Mouse (Mus musculus) cortical plate, adult 2 months (tissue): ENCODE measurements at regions not wholly inside any gene's neighbourhood (a gene's known extent, or its start where the extent isn't known, plus 50 kb on each side); places are given as distances from the start of the nearest gene placed in this dataset.

ENCODE experiments used
- CTCF ChIP-seq: fragments of 200-500 bp; IDR thresholded peaks from 2 replicates; pipeline ENCODE4 v1.5.1; 2011; ENCODE audit warnings: mild to moderate bottlenecking, control low read depth, low read length; ENCODE audit not compliant: insufficient read depth; ENCODE audit errors: extremely low read depth
- POLR2A ChIP-seq: fragments of 200-500 bp; IDR thresholded peaks from 2 replicates; pipeline ENCODE4 v1.6.1; 2011; ENCODE audit warnings: mild to moderate bottlenecking, low read length, control low read depth; ENCODE audit not compliant: insufficient read depth; ENCODE audit errors: extremely low read depth

GRCm38 (mm10) chr16:12731588-12731987 is 377.9 kb upstream of the Ercc4 start:
- no peak for TF ChIP-seq CTCF
- TF ChIP-seq POLR2A, result no peak
